Mouse (Mus musculus): Measurements from ENCODE around the gene Hbp1. TPM values are rescaled to one million over a fixed set of nuclear protein-coding genes. Genes with fewer than 3 reads are reported as not detected.

The Hbp1 gene
- 377 TPM for polyA plus RNA-seq (2017; shearing (Covaris generic))

GRCm38 (mm10) chr12:31949759-31950658, at the start of gene Hbp1:
Hbp1 (minus strand) TSS chr12:31950535.

Other genes with a start within 250 kb of the Hbp1 start
- 0.52 TPM for gene Gpr22, start 236.6 kb downstream of the Hbp1 start, polyA plus RNA-seq (2017; shearing (Covaris generic))
- gene Prkar2b, start 110.8 kb upstream of the Hbp1 start, polyA plus RNA-seq (2017; shearing (Covaris generic)): 2.2 TPM

Measured in naive thymus-derived CD4-positive, alpha-beta T cell, adult 5 months (primary cell).